Mouse (Mus musculus) liver, adult 2 months (tissue): ENCODE data around the gene Peli2. TPM values are rescaled to one million over a fixed set of nuclear protein-coding genes. Genes with fewer than 3 reads are reported as not detected.

Experiments used
- DNase-seq: peaks from one replicate; pipeline ENCODE4 v3.0.0-alpha.2; 2011; ENCODE audit warnings: low read depth, low spot score; ENCODE audit errors: extremely low read depth
- H3K27ac ChIP-seq: fragments of 200-500 bp; replicated peaks from 2 replicates; pipeline ENCODE4 v1.5.1; 2012; ENCODE audit warnings: low read depth, mild to moderate bottlenecking, control low read depth, inconsistent platforms, low read length; ENCODE audit not compliant: insufficient read depth
- H3K27me3 ChIP-seq: fragments of 200-500 bp; 2 replicates; pipeline ENCODE4 v1.6.1; 2012; ENCODE audit warnings: mild to moderate bottlenecking, moderate library complexity, low read length, inconsistent platforms; ENCODE audit not compliant: control insufficient read depth, insufficient read depth
- H3K36me3 ChIP-seq: fragments of 200-500 bp; 2 replicates; pipeline ENCODE4 v1.6.1; 2012; ENCODE audit warnings: low read length, inconsistent platforms; ENCODE audit not compliant: control insufficient read depth, insufficient read depth
- H3K4me1 ChIP-seq: fragments of 200-500 bp; 2 replicates; pipeline ENCODE4 v1.6.1; 2011; ENCODE audit warnings: low read length; ENCODE audit not compliant: control insufficient read depth, insufficient read depth
- H3K4me3 ChIP-seq: fragments of 200-500 bp; 2 replicates; pipeline ENCODE4 v1.5.1; 2011; ENCODE audit warnings: low read depth, mild to moderate bottlenecking, control low read depth, low read length, moderate library complexity; ENCODE audit not compliant: insufficient read depth
- H3K79me2 ChIP-seq: fragments of 200-500 bp; 2 replicates; pipeline ENCODE4 v1.6.1; 2012; ENCODE audit warnings: inconsistent platforms, mild to moderate bottlenecking, low read length, moderate library complexity; ENCODE audit not compliant: control insufficient read depth, insufficient read depth
- H3K9ac ChIP-seq: fragments of 200-500 bp; 2 replicates; pipeline ENCODE4 v1.6.1; 2012; ENCODE audit warnings: low read depth, mild to moderate bottlenecking, control low read depth, inconsistent platforms, low read length
- CTCF ChIP-seq: fragments of 200-500 bp; IDR thresholded peaks from 2 replicates; pipeline ENCODE4 v1.5.1; 2011; ENCODE audit warnings: low read depth, low read length, control low read depth
- POLR2A ChIP-seq: fragments of 200-500 bp; IDR thresholded peaks from 2 replicates; pipeline ENCODE4 v1.6.1; 2011; ENCODE audit warnings: low read length, control low read depth; ENCODE audit not compliant: insufficient read depth; ENCODE audit errors: extremely low read depth
- WGBS: fragments of 180-500 bp; shearing (Covaris S2); methylation state at CpG from one replicate; pipeline ENCODE4 v1.1.7; 2018; 5-methylcytosine and 5-hydroxymethylcytosine counted together
- polyA plus RNA-seq: library from polyadenylated mRNA; depleted of rRNA; stranded (reverse); fragments of >200 nt; gene quantifications from 2 replicates; pipeline ENCODE4 v1.2.3, GENCODE M21; 2012
- total RNA-seq: library from RNA; depleted of rRNA; stranded (reverse); fragments of >200 nt; gene quantifications from 2 replicates; pipeline ENCODE4 v1.2.3, GENCODE M21; 2014

The Peli2 gene
- total and polyA plus RNA-seq, 2 experiments = 12.7 to 14.7 TPM

DNA sequence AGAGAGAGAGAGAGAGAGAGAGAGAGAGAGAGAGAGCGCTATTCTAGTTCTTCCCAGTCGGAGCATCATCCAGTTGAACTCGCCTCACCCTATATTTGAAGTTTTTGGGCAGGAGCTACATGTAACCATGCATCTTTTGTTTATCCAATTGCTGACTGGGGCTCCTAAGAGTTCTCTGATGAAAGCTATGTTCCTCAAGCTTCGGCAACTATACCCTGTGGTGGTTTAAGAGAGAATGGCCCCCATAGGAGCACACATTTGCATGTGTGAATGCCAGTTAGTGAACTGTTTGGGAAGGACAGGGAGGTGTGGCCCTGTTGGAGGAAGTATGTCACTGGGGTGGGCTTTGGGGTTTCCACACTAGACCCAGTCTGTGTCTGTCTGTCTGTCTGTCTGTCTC lies 142.5 kb downstream of the Peli2 start:
- no peak for TF ChIP-seq CTCF
- no peak for TF ChIP-seq POLR2A
- DNase-seq = no peak
- H3K4me3 ChIP-seq = no peak overlapping the region
- H3K79me2 ChIP-seq = no peaks in the 10 kb centered on the region
- WGBS = 95% methylated on average over 4 of the region's 4 CpGs
- H3K4me1 ChIP-seq = no peaks in the 10 kb centered on the region
- H3K27ac ChIP-seq = no peak overlapping the region
- no peak overlapping the region for H3K9ac ChIP-seq
- no peaks in the 10 kb centered on the region for H3K36me3 ChIP-seq
- H3K27me3 ChIP-seq = no peaks in the 10 kb centered on the region

DNA sequence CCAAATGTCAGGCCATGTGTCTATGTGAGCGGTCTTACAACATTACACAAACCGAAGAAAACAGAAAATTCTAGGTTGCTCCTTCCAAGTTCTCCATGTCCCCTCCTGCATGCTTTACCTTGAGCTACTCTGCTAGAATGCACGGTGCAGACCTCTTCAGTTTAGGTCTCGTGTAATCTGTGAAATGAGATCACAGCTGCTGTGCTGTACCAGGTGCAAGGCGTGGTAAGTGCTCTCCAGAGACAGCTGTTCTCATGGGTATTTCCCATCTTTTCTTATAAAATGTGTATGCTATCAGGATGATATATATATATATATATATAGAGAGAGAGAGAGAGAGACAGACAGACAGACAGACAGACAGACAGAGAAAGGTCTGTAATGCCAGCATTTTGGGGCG lies 146.1 kb downstream of the Peli2 start:
- DNase-seq = no peak
- Histone ChIP-seq H3K4me1 (no peaks in the 10 kb centered on the region), H3K4me3 (no peak overlapping the region), H3K27ac (no peak overlapping the region), H3K27me3 (no peaks in the 10 kb centered on the region), H3K79me2 (no peaks in the 10 kb centered on the region), H3K9ac (no peak overlapping the region), H3K36me3 (no peaks in the 10 kb centered on the region; the same call in 1 of the 2 replicates)
- 93% methylated on average over 6 of the region's 6 CpGs for WGBS
- TF ChIP-seq POLR2A (no peak), CTCF (no peak)

GRCm38 (mm10) chr14:48278291-48278690 lies 157.7 kb downstream of the Peli2 start:
- no peaks in the 10 kb centered on the region for H3K4me1 ChIP-seq
- H3K36me3 ChIP-seq = no peaks in the 10 kb centered on the region
- H3K4me3 ChIP-seq = no peak overlapping the region
- TF ChIP-seq POLR2A = no peak
- no peak for TF ChIP-seq CTCF
- WGBS = 67% methylated on average over 1 of the region's 1 CpGs
- DNase-seq = no peak
- no peak overlapping the region for H3K27ac ChIP-seq
- no peaks in the 10 kb centered on the region for H3K27me3 ChIP-seq
- no peak overlapping the region for H3K9ac ChIP-seq
- no peaks in the 10 kb centered on the region for H3K79me2 ChIP-seq

GRCm38 (mm10) chr14:48286949-48287348 lies 166.3 kb downstream of the Peli2 start:
- no peak overlapping the region for H3K4me3 ChIP-seq
- no peaks in the 10 kb centered on the region for H3K36me3 ChIP-seq
- 91% methylated on average over 5 of the region's 5 CpGs for WGBS
- no peaks in the 10 kb centered on the region for H3K79me2 ChIP-seq
- no peak overlapping the region for H3K27ac ChIP-seq
- TF ChIP-seq POLR2A (no peak), CTCF (no peak)
- DNase-seq = no peak
- no peaks in the 10 kb centered on the region for H3K4me1 ChIP-seq
- H3K27me3 ChIP-seq = no peaks in the 10 kb centered on the region
- H3K9ac ChIP-seq = no peak overlapping the region

DNA sequence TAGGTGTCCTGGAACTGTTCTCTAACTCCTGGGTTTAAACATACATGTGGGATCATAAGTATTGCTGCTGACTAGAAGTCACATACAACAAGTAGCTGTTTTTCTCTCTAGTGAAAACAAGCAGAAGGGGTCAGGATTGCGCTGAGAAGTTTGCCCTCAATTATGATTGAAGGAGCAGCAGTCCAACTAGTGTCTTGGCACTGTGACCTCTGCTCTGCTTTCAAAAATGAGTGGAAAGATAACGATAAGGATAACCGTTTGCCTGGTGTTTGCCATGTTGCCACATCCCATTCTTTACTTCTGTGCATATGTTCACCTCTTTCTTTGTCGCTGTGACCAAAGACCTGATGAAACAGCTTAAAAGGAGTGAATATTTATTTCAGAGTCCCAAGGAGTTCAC lies 167.0 kb downstream of the Peli2 start:
- TF ChIP-seq CTCF = no peak
- Histone ChIP-seq H3K27me3 (no peaks in the 10 kb centered on the region), H3K79me2 (no peaks in the 10 kb centered on the region), H3K4me1 (no peaks in the 10 kb centered on the region), H3K4me3 (no peak overlapping the region), H3K9ac (no peak overlapping the region), H3K27ac (no peak overlapping the region), H3K36me3 (no peaks in the 10 kb centered on the region)
- WGBS = 45% methylated on average over 4 of the region's 4 CpGs
- no peak for DNase-seq

DNA sequence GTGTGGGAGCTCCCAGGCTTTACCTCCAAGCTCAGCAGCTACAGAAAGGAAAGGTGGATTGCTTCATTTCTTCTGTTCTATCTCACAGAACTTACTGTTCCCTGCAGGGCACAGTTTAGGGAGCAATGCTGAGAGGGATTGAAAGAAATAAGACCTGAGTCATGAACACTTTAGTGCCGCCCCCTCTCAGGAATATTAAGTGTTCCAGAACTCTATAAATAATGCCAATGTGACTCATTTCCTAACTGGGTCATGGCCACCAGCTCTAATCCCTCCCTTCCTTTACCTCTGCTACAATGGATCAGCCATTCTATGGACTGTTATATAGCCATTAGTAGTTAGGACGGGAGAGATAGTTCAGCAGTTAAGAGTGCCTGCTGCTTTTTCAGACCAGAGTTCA lies 168.0 kb downstream of the Peli2 start:
- no peak for TF ChIP-seq POLR2A
- TF ChIP-seq CTCF = no peak
- DNase-seq = no peak
- Histone ChIP-seq H3K27me3 (no peaks in the 10 kb centered on the region), H3K4me3 (no peak overlapping the region), H3K79me2 (no peaks in the 10 kb centered on the region), H3K9ac (no peak overlapping the region), H3K27ac (no peak overlapping the region), H3K4me1 (no peaks in the 10 kb centered on the region), H3K36me3 (no peaks in the 10 kb centered on the region)
- WGBS = 93% methylated on average over 2 of the region's 2 CpGs
